Mouse (Mus musculus) spleen, adult 2 months (tissue): ENCODE data around the gene Tenm4. TPM values are rescaled to one million over a fixed set of nuclear protein-coding genes. Genes with fewer than 3 reads are reported as not detected.

ENCODE experiments used
- DNase-seq, 2 experiments: peaks; one replicate each; pipeline versions ENCODE4 v3.0.0 to v3.0.0-alpha.2; 2012 to 2021; ENCODE audit warnings: low spot score in 2 of 2, low read depth in 1 of 2
- H3K27ac ChIP-seq: fragments of 200-500 bp; 2 replicates; pipeline ENCODE4 v1.5.1; 2012; ENCODE audit warnings: low read length, inconsistent platforms; ENCODE audit not compliant: insufficient read depth
- H3K27me3 ChIP-seq: fragments of 200-500 bp; 2 replicates; pipeline ENCODE4 v1.6.1; 2012; ENCODE audit warnings: mild to moderate bottlenecking, moderate library complexity, low read length, inconsistent platforms; ENCODE audit not compliant: control insufficient read depth, insufficient read depth
- H3K36me3 ChIP-seq: fragments of 200-500 bp; 2 replicates; pipeline ENCODE4 v1.6.1; 2012; ENCODE audit warnings: mild to moderate bottlenecking, low read length, inconsistent platforms; ENCODE audit not compliant: control insufficient read depth, insufficient read depth
- H3K4me1 ChIP-seq: fragments of 200-500 bp; 2 replicates; pipeline ENCODE4 v1.6.1; 2011; ENCODE audit warnings: inconsistent platforms; ENCODE audit not compliant: control insufficient read depth, insufficient read depth, insufficient read length
- H3K4me3 ChIP-seq: fragments of 200-500 bp; 2 replicates; pipeline ENCODE4 v1.5.1; 2011; ENCODE audit warnings: mild to moderate bottlenecking, inconsistent platforms; ENCODE audit not compliant: insufficient read depth, insufficient read length; ENCODE audit errors: extremely low read depth
- CTCF ChIP-seq: fragments of 200-500 bp; IDR thresholded peaks from 2 replicates; pipeline ENCODE4 v1.5.1; 2011; ENCODE audit warnings: mild to moderate bottlenecking, inconsistent platforms; ENCODE audit not compliant: insufficient read depth, insufficient read length, insufficient replicate concordance; ENCODE audit errors: extremely low read depth
- POLR2A ChIP-seq: fragments of 200-500 bp; IDR thresholded peaks from 2 replicates; pipeline ENCODE4 v1.6.1; 2011; ENCODE audit warnings: low read depth, low read length, inconsistent platforms
- WGBS: fragments of 180-500 bp; shearing (Covaris S2); methylation state at CpG from one replicate; pipeline ENCODE4 v1.1.7; 2018; 5-methylcytosine and 5-hydroxymethylcytosine counted together
- polyA plus RNA-seq: library from polyadenylated mRNA; depleted of rRNA; stranded (reverse); fragments of >200 nt; gene quantifications from 2 replicates; pipeline ENCODE4 v1.2.3, GENCODE M21; 2012

Tenm4 gene
- polyA plus RNA-seq, 1 experiment: 1.2 TPM

GRCm38 (mm10) chr7:96814581-96814980 lies 643.5 kb downstream of the Tenm4 start:
- Histone ChIP-seq H3K27me3 (no peaks in the 10 kb centered on the region), H3K36me3 (no peaks in the 10 kb centered on the region), H3K4me1 (no peaks in the 10 kb centered on the region), H3K4me3 (no peak overlapping the region), H3K27ac (no peak overlapping the region)
- no peak for TF ChIP-seq POLR2A
- no peak for TF ChIP-seq CTCF
- DNase-seq: no peak

- H3K4me3 ChIP-seq: no peak overlapping the region
- no peak for DNase-seq
- H3K27ac ChIP-seq: no peak overlapping the region
- TF ChIP-seq POLR2A (no peak), CTCF (no peak)
- H3K27me3 ChIP-seq: no peaks in the 10 kb centered on the region
- 65% methylated on average over 6 of the region's 6 CpGs for whole genome bisulfite sequencing
- no peaks in the 10 kb centered on the region for H3K36me3 ChIP-seq
- H3K4me1 ChIP-seq: no peaks in the 10 kb centered on the region
Observed at GRCm38 (mm10) chr7:96817030-96817674, 646.1 kb downstream of the Tenm4 start.

GRCm38 (mm10) chr7:96818236-96818916 lies 647.3 kb downstream of the Tenm4 start:
- no peak for TF ChIP-seq CTCF
- TF ChIP-seq POLR2A: no peak
- no peaks in the 10 kb centered on the region for H3K36me3 ChIP-seq
- 74% methylated on average over 6 of the region's 6 CpGs for WGBS
- H3K27me3 ChIP-seq: no peaks in the 10 kb centered on the region
- DNase-seq: no peak
- H3K27ac ChIP-seq: no peak overlapping the region
- no peaks in the 10 kb centered on the region for H3K4me1 ChIP-seq
- H3K4me3 ChIP-seq: no peak overlapping the region

- WGBS: 90% methylated on average over 3 of the region's 3 CpGs
Observed at GRCm38 (mm10) chr7:96819538-96819937, 648.5 kb downstream of the Tenm4 start.

GRCm38 (mm10) chr7:96820343-96820742 lies 649.3 kb downstream of the Tenm4 start:
- Histone ChIP-seq H3K27me3 (no peaks in the 10 kb centered on the region), H3K4me3 (no peak overlapping the region), H3K4me1 (no peaks in the 10 kb centered on the region), H3K36me3 (no peaks in the 10 kb centered on the region), H3K27ac (no peak overlapping the region)
- no peak for DNase-seq
- 87% methylated on average over 6 of the region's 6 CpGs for WGBS
- TF ChIP-seq CTCF: no peak
- TF ChIP-seq POLR2A: no peak

More at GRCm38 (mm10) chr7:96819538-96819937, 648.5 kb downstream of the Tenm4 start:
- no peak for DNase-seq
- no peaks in the 10 kb centered on the region for H3K4me1 ChIP-seq
- H3K27ac ChIP-seq: no peak overlapping the region
- no peak overlapping the region for H3K4me3 ChIP-seq
- TF ChIP-seq POLR2A (no peak), CTCF (no peak)
- H3K27me3 ChIP-seq: no peaks in the 10 kb centered on the region
- H3K36me3 ChIP-seq: no peaks in the 10 kb centered on the region

GRCm38 (mm10) chr7:96826101-96826500 lies 655.1 kb downstream of the Tenm4 start:
- Histone ChIP-seq H3K27me3 (no peaks in the 10 kb centered on the region), H3K27ac (no peak overlapping the region), H3K4me1 (no peaks in the 10 kb centered on the region), H3K36me3 (no peaks in the 10 kb centered on the region), H3K4me3 (no peak overlapping the region)
- WGBS: 61% methylated on average over 6 of the region's 6 CpGs
- no peak for DNase-seq
- no peak for TF ChIP-seq CTCF
- TF ChIP-seq POLR2A: no peak

GRCm38 (mm10) chr7:96826672-96827071 lies 655.6 kb downstream of the Tenm4 start:
- no peak for TF ChIP-seq CTCF
- TF ChIP-seq POLR2A: no peak
- no peak overlapping the region for H3K4me3 ChIP-seq
- H3K4me1 ChIP-seq: no peaks in the 10 kb centered on the region
- no peak overlapping the region for H3K27ac ChIP-seq
- no peaks in the 10 kb centered on the region for H3K36me3 ChIP-seq
- H3K27me3 ChIP-seq: no peaks in the 10 kb centered on the region
- 98% methylated on average over 6 of the region's 6 CpGs for WGBS
- DNase-seq: no peak
